ENCODE assay signal across 33 mouse cellular contexts in the genomic region with DNA sequence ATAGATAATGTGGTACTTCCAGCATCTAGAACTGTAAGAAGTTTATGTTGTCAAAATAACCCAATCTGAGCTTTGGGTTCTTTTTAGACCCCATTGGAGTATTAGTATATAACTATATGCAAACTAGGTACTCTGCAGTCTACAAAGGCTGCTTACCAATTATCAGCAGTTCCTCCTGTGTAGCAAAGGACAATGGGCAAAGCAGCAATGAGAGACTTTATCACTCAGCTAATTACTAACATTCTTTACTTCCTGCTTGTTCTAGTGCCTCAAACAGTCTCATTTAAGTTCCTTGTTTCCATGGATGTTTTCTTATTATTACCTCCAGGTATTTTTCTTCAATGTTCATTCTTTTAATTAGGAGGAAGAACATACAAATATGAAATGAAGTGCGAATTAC.
"Had no signal": no experiment of that assay in that cellular context is flagged by ENCODE, and none has a peak within 500 bp of the region (broad histone marks: within the 10 kb centered on the region; RNA-seq: fewer than 3 reads in every experiment).

No protein-coding gene starts in this region.

- H3K9me3 ChIP-seq: heart, embryonic 10.5 days; heart, embryonic 12.5 days; heart, embryonic 15.5 days; hindbrain, embryonic 10.5 days; hindbrain, embryonic 12.5 days; hindbrain, embryonic 13.5 days; hindbrain, embryonic 15.5 days; kidney, embryonic 15.5 days had no signal

- H3K4me2 ChIP-seq: heart, embryonic 11.5 days; heart, embryonic 12.5 days; heart, embryonic 13.5 days; heart, embryonic 15.5 days; hindbrain, embryonic 12.5 days; hindbrain, embryonic 13.5 days; hindbrain, embryonic 14.5 days; hindbrain, embryonic 15.5 days; kidney, embryonic 15.5 days had no signal

- H3K27me3 ChIP-seq: heart, embryonic 12.5 days; heart, embryonic 13.5 days; heart, embryonic 15.5 days; hindbrain, embryonic 12.5 days; hindbrain, embryonic 13.5 days; hindbrain, embryonic 15.5 days; kidney, embryonic 15.5 days had no signal

- DNase-seq: heart, postnatal 10 days; heart, postnatal 14 days; heart, postnatal 36 days; heart, postnatal 4 days; kidney, adult 11 months; kidney, adult 18-20 months; kidney, adult 2 months; kidney, adult 8-10 months; kidney, adult 9 months; kidney, postnatal 10 days; kidney, postnatal 14 days; kidney, postnatal 25 days; kidney, postnatal 36 days; kidney, postnatal 4 days; layer of hippocampus, adult 9-11 months; layer of hippocampus, postnatal 36 days had no signal

- ATAC-seq: hindbrain, embryonic 16.5 days; hindbrain, postnatal 0 days; inflammation-experienced regulatory T-cells, adult 6 months had no signal

- H3K4me1 ChIP-seq: hindbrain, embryonic 10.5 days; hindbrain, embryonic 12.5 days; hindbrain, embryonic 13.5 days; hindbrain, embryonic 15.5 days; kidney, embryonic 15.5 days had no signal

- H3K27ac ChIP-seq: heart, embryonic 10.5 days; heart, embryonic 13.5 days; heart, embryonic 15.5 days; hindbrain, embryonic 10.5 days; hindbrain, embryonic 12.5 days; hindbrain, embryonic 13.5 days; hindbrain, embryonic 14.5 days; hindbrain, embryonic 15.5 days; hindbrain, postnatal 0 days; kidney, embryonic 15.5 days; kidney, postnatal 0 days; layer of hippocampus, adult 2 months; left cerebral cortex, adult 2 months had no signal

- H3K4me3 ChIP-seq: heart, embryonic 10.5 days; heart, embryonic 12.5 days; heart, embryonic 13.5 days; heart, embryonic 15.5 days; hindbrain, embryonic 10.5 days; hindbrain, embryonic 12.5 days; hindbrain, embryonic 13.5 days; hindbrain, embryonic 15.5 days; kidney, embryonic 15.5 days; layer of hippocampus, adult 2 months; left cerebral cortex, adult 2 months had no signal

- H3K9ac ChIP-seq: heart, embryonic 12.5 days; heart, embryonic 13.5 days; heart, embryonic 15.5 days; hindbrain, embryonic 12.5 days; hindbrain, embryonic 13.5 days; hindbrain, embryonic 14.5 days; hindbrain, embryonic 15.5 days; kidney, embryonic 15.5 days had no signal

- H3K36me3 ChIP-seq: heart, embryonic 10.5 days; heart, embryonic 12.5 days; heart, embryonic 13.5 days; heart, embryonic 15.5 days; hindbrain, embryonic 10.5 days; hindbrain, embryonic 12.5 days; hindbrain, embryonic 13.5 days; hindbrain, embryonic 15.5 days; kidney, embryonic 15.5 days had no signal
